Comparison of ENCODE assay signal across 9 mouse cellular contexts in the genomic region with DNA sequence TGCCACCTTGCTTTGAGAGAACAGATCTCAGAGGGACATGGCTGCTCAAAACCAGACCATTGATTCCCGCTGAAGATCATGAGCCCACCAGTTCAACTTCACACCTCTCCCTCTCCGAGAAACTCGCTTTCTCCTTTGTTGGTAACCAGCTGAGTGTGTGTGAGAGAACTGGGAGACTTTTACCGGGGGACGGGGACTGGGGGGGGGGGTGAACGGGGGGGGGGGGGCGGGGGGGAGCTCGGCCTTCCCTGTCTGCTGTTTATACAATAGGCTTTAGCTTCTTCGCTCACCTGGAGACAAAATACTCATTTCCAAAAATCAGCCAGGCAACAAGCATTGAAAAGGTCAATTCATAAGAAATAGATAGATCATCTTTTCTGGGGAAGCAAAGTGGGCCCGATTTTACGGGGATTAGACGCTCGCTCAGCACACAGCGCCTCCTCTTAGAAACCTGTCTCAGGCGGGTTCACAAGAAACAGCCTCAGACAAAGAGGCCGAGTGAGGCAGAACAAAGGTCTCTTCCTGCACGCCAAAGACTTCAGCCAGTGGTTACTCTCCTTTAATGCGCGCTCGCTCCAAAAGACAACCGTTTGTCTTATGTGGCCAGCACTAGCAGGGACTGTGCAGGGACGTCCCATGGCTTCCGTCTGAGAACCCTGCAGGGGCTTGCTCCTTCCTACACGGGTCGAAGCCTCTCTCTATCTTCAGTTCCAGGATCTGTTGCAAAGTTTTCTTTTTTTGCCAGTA.
DNase-seq lines count a peak whose midpoint lies in the region; ATAC-seq and TF ChIP-seq lines count a peak whose summit lies in the region.
"Had no signal": no experiment of that assay in that cellular context is flagged by ENCODE, and none has a peak within 500 bp of the region (broad histone marks: within the 10 kb centered on the region; RNA-seq: fewer than 3 reads in every experiment).

No protein-coding gene starts in this region.

- H3K4me2 ChIP-seq in intestine, embryonic 14.5 days (ENCODE audit: low read length), result peak overlapping the region; percentile 38
- H3K4me2 ChIP-seq: liver, embryonic 13.5 days had no signal

- 4% methylated on average over 25 of the region's 25 CpGs for WGBS in embryonic facial prominence, embryonic 10.5 days
- 9% methylated on average over 25 of the region's 25 CpGs for WGBS in intestine, embryonic 14.5 days
- 3% methylated on average over 23 of the region's 25 CpGs for WGBS in midbrain, embryonic 10.5 days
- 19% methylated on average over 25 of the region's 25 CpGs for WGBS in cerebellum, adult 2 months

- no peaks in the 10 kb centered on the region for H3K36me3 ChIP-seq in embryonic facial prominence, embryonic 10.5 days (replicated peaks)
- no peaks in the 10 kb centered on the region for H3K36me3 ChIP-seq in intestine, embryonic 14.5 days (ENCODE audit: control insufficient read depth, insufficient read depth, low read length)
- H3K36me3 ChIP-seq in midbrain, embryonic 10.5 days, result no peaks in the 10 kb centered on the region
- H3K36me3 ChIP-seq: liver, embryonic 13.5 days had no signal

- no peaks in the 10 kb centered on the region for H3K9me3 ChIP-seq in embryonic facial prominence, embryonic 10.5 days
- no peaks in the 10 kb centered on the region for H3K9me3 ChIP-seq in intestine, embryonic 14.5 days (ENCODE audit: control insufficient read depth, low read length)
- H3K9me3 ChIP-seq in midbrain, embryonic 10.5 days (replicated peaks), result no peaks in the 10 kb centered on the region
- H3K9me3 ChIP-seq: liver, embryonic 13.5 days had no signal

- peak; percentile 50 for DNase-seq in ZHBTc4 (ENCODE audit: low read depth, low spot score)
- DNase-seq in embryonic facial prominence, embryonic 10.5 days (ENCODE audit: low spot score), result peak; percentile 54
- peak; percentile 60 for DNase-seq in intestine, embryonic 14.5 days (ENCODE audit: low spot score)
- DNase-seq in midbrain, embryonic 10.5 days (ENCODE audit: low spot score), result peak; percentile 77
- no peak for DNase-seq in cerebellum, adult 2 months
- no peak for DNase-seq in right cerebral cortex, postnatal 4 days
- no peak for DNase-seq in cerebellum, adult 9-10 months
- DNase-seq: liver, embryonic 13.5 days had no signal

- TF ChIP-seq POLR2A in cerebellum, adult 2 months (IDR thresholded peaks at IDR 0.05; ENCODE audit: borderline replicate concordance, insufficient read depth, low read length), result no peak

- peaks cover 24% of the 10 kb centered on the region for H3K4me1 ChIP-seq in embryonic facial prominence, embryonic 10.5 days
- H3K4me1 ChIP-seq in intestine, embryonic 14.5 days (replicated peaks; ENCODE audit: control insufficient read depth, insufficient read depth, low read length), result no peaks in the 10 kb centered on the region; the same call in 1 of the 2 replicates
- peaks cover 42% of the 10 kb centered on the region for H3K4me1 ChIP-seq in midbrain, embryonic 10.5 days
- H3K4me1 ChIP-seq in cerebellum, adult 2 months (ENCODE audit: control insufficient read depth, insufficient read depth, low read length), result no peaks in the 10 kb centered on the region
- H3K4me1 ChIP-seq: liver, embryonic 13.5 days had no signal

- H3K27ac ChIP-seq in embryonic facial prominence, embryonic 10.5 days (replicated peaks), result peak overlapping the region; percentile 85
- no peak overlapping the region for H3K27ac ChIP-seq in intestine, embryonic 14.5 days (ENCODE audit: low read depth)
- H3K27ac ChIP-seq in midbrain, embryonic 10.5 days (replicated peaks), result peak overlapping the region; percentile 84
- no peak overlapping the region for H3K27ac ChIP-seq in cerebellum, adult 2 months (ENCODE audit: insufficient read depth, low read length)
- H3K27ac ChIP-seq: liver, embryonic 13.5 days had no signal

- peaks cover 24% of the 10 kb centered on the region for H3K27me3 ChIP-seq in embryonic facial prominence, embryonic 10.5 days (replicated peaks; ENCODE audit: low read depth, poor library complexity, severe bottlenecking)
- no peaks in the 10 kb centered on the region for H3K27me3 ChIP-seq in intestine, embryonic 14.5 days (replicated peaks; ENCODE audit: control insufficient read depth, insufficient read depth, low read length)
- H3K27me3 ChIP-seq in midbrain, embryonic 10.5 days (ENCODE audit: low read depth, poor library complexity, severe bottlenecking), result peaks cover 8% of the 10 kb centered on the region; the same call in 1 of the 2 replicates
- H3K27me3 ChIP-seq in cerebellum, adult 2 months (ENCODE audit: control insufficient read depth, insufficient read depth, low read length), result no peaks in the 10 kb centered on the region

- H3K4me3 ChIP-seq in embryonic facial prominence, embryonic 10.5 days, result peak overlapping the region; percentile 38; the same call in 1 of the 2 replicates
- no peak overlapping the region for H3K4me3 ChIP-seq in intestine, embryonic 14.5 days (ENCODE audit: low read depth, low read length)
- peak overlapping the region; percentile 11; the same call in 1 of the 2 replicates for H3K4me3 ChIP-seq in midbrain, embryonic 10.5 days
- no peak overlapping the region for H3K4me3 ChIP-seq in cerebellum, adult 2 months (replicated peaks; ENCODE audit: insufficient read depth, low read depth, low read length)
- H3K4me3 ChIP-seq: liver, embryonic 13.5 days had no signal

- no peak for ATAC-seq in intestine, embryonic 14.5 days (replicated peaks; ENCODE audit: low FRiP score, low TSS enrichment, low read depth)
- ATAC-seq in activated CD4-positive, CD25-positive, alpha-beta regulatory T cell, adult 4 months, result no peak

- no peak overlapping the region for H3K9ac ChIP-seq in intestine, embryonic 14.5 days (ENCODE audit: low read length)
- H3K9ac ChIP-seq: liver, embryonic 13.5 days had no signal

- no peak for TF ChIP-seq CTCF in cerebellum, adult 2 months (IDR thresholded peaks at IDR 0.05; ENCODE audit: borderline replicate concordance, insufficient read depth, low read depth, low read length)

Comparison
In these comparisons a context has a peak if more than half of its experiments do, and no peak if none do; other contexts are left out.
1. DNase-seq: peak in ZHBTc4 (single experiment), embryonic facial prominence, embryonic 10.5 days (single experiment), intestine, embryonic 14.5 days (single experiment) and midbrain, embryonic 10.5 days (single experiment); none in cerebellum, adult 2 months (0 of 2), right cerebral cortex, postnatal 4 days (single experiment) and cerebellum, adult 9-10 months (single experiment).
2. H3K27ac ChIP-seq: peak in embryonic facial prominence, embryonic 10.5 days (single experiment) and midbrain, embryonic 10.5 days (single experiment); none in intestine, embryonic 14.5 days (single experiment) and cerebellum, adult 2 months (single experiment).
3. H3K4me3 ChIP-seq: peak in embryonic facial prominence, embryonic 10.5 days (single experiment) and midbrain, embryonic 10.5 days (single experiment); none in intestine, embryonic 14.5 days (single experiment) and cerebellum, adult 2 months (single experiment).